Mouse (Mus musculus) left cerebral cortex, postnatal 25 days (tissue): ENCODE measurements around the gene Ssc5d. TPM values are rescaled to one million over a fixed set of nuclear protein-coding genes. Genes with fewer than 3 reads are reported as not detected.

Source experiments
- DNase-seq, 2 experiments: peaks; one replicate each; pipeline ENCODE4 v3.0.0; 2022; ENCODE audit warnings: low spot score in 2 of 2, mixed read lengths in 1 of 2
- intact Hi-C: fragments of 180-260 bp; cut with DNase I; formaldehyde crosslinking; loops from one replicate; pipeline ENCODE4 v1.15.1; 2025
- total RNA-seq, 2 experiments: library from RNA; stranded (reverse); gene quantifications; 2 replicates each; pipeline ENCODE4 v1.2.3; 2021

Ssc5d gene
- total RNA-seq, 2 experiments from 2014 or later, result 2.3 to 2.4 TPM

- intact Hi-C loops, result no loop called here
- peak; percentile 42 to 67 for DNase-seq
Measured at GRCm38 (mm10) chr7:4938456-4938855, 12.9 kb downstream of the Ssc5d start.

GRCm38 (mm10) chr7:4940068-4940479 lies 14.5 kb downstream of the Ssc5d start:
- intact Hi-C loops, result loop anchor here (1.0 to 5.0 kb wide), 2 partner anchors 73 to 129 kb away; no protein-coding TSS in a partner anchor

GRCm38 (mm10) chr7:4942673-4943072 lies 17.1 kb downstream of the Ssc5d start:
- no peak for DNase-seq
- intact Hi-C loops, result loop anchor here (1.0 to 5.0 kb wide), 4 partner anchors 22 to 105 kb away; partner anchors contain the start of genes Fiz1, Gm44973, Sbk2 and Zfp524

More at GRCm38 (mm10) chr7:4940068-4940479, 14.5 kb downstream of the Ssc5d start:
- peak; percentile 79 to 83 for DNase-seq

- intact Hi-C loops, result loop anchor here (1.0 to 5.0 kb wide), 4 partner anchors 21 to 104 kb away; partner anchors contain the start of genes Fiz1, Gm44973, Sbk2 and Zfp524
- DNase-seq, result peak; percentile 90 to 95
Measured at GRCm38 (mm10) chr7:4943223-4943815, 17.7 kb downstream of the Ssc5d start.

- intact Hi-C loops, result no loop called here
- DNase-seq, result no peak
Measured at GRCm38 (mm10) chr7:4947855-4948254, 22.3 kb downstream of the Ssc5d start.

GRCm38 (mm10) chr7:4948386-4948785 lies 22.8 kb downstream of the Ssc5d start:
- no peak for DNase-seq
- intact Hi-C loops, result no loop called here

GRCm38 (mm10) chr7:4950561-4951342 lies 25.2 kb downstream of the Ssc5d start:
- DNase-seq, result no peak
- intact Hi-C loops, result no loop called here

GRCm38 (mm10) chr7:4953815-4954445 lies 28.3 kb downstream of the Ssc5d start:
- intact Hi-C loops, result no loop called here

GRCm38 (mm10) chr7:4957361-4957760 lies 31.8 kb downstream of the Ssc5d start:
- intact Hi-C loops, result no loop called here
- DNase-seq, result no peak

More at GRCm38 (mm10) chr7:4953815-4954445, 28.3 kb downstream of the Ssc5d start:
- no peak for DNase-seq

GRCm38 (mm10) chr7:4963527-4963926 lies 37.9 kb downstream of the Ssc5d start:
- no peak for DNase-seq
- intact Hi-C loops, result no loop called here

GRCm38 (mm10) chr7:4964272-4964671 lies 38.7 kb downstream of the Ssc5d start, which contains the start of gene Sbk2:
Gene Sbk2 (minus strand): TSS chr7:4964406.
- DNase-seq, result peak; percentile 65
- intact Hi-C loops, result loop anchor here (1.0 kb wide), 1 partner anchor 21 kb away; no protein-coding TSS in a partner anchor

- intact Hi-C loops, result loop anchor here (1.0 kb wide), 1 partner anchor 22 kb away; no protein-coding TSS in a partner anchor
Measured at GRCm38 (mm10) chr7:4964988-4965387, 39.4 kb downstream of the Ssc5d start.

GRCm38 (mm10) chr7:4971068-4971467 lies 45.5 kb downstream of the Ssc5d start, which contains the start of gene Sbk3:
Gene Sbk3 (minus strand): TSS chr7:4971168.
- no peak for DNase-seq
- intact Hi-C loops, result no loop called here

More at GRCm38 (mm10) chr7:4964988-4965387, 39.4 kb downstream of the Ssc5d start:
- DNase-seq, result no peak

GRCm38 (mm10) chr7:4971710-4972109 lies 46.1 kb downstream of the Ssc5d start:
- no peak for DNase-seq
- intact Hi-C loops, result no loop called here

- intact Hi-C loops, result no loop called here
- DNase-seq, result peak in 1 of 2 experiments; percentile 29
Measured at GRCm38 (mm10) chr7:4972321-4973047, 46.9 kb downstream of the Ssc5d start.

GRCm38 (mm10) chr7:4975455-4975854 lies 49.9 kb downstream of the Ssc5d start:
- no peak for DNase-seq
- intact Hi-C loops, result no loop called here

- intact Hi-C loops, result no loop called here
Measured at GRCm38 (mm10) chr7:4976832-4977231, 51.2 kb downstream of the Ssc5d start.

GRCm38 (mm10) chr7:4988250-4988649 lies 62.7 kb downstream of the Ssc5d start:
- DNase-seq, result no peak
- intact Hi-C loops, result no loop called here

More at GRCm38 (mm10) chr7:4976832-4977231, 51.2 kb downstream of the Ssc5d start:
- no peak for DNase-seq

- DNase-seq, result no peak
- intact Hi-C loops, result no loop called here
Measured at GRCm38 (mm10) chr7:4993347-4993998, 67.9 kb downstream of the Ssc5d start.
